Mouse (Mus musculus) kidney, postnatal 36 days (tissue): ENCODE measurements around the gene Lamtor4.
A peak's percentile ranks its signal among the peaks of the same experiment; 100 is the strongest.

Experiments used
- DNase-seq, 2 experiments: peaks; one replicate each; pipeline ENCODE4 v3.0.0; 2021 to 2022; ENCODE audit warnings: mixed read lengths in 2 of 2

Gene Lamtor4

DNA sequence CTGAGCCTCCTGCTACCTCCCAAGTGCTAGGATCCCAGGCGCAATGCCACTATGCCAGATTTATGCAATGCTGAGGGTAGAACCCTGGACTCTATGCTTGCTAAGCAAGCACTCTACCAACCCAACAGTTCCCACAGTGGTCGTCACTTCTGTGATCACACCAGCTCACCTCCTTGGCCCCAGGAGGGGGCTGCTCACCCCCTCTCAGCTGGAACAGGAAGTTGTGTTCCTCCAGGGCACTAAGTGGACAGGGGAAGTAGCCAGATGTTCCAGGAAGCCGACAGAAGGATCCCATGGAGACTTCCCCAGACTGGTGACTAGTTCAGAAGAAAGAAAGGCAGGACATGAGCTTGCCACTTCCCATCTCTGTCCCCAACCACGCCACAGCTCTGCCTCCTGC, 6.7 kb downstream of the Lamtor4 start:
- DNase-seq = no peak

- no peak for DNase-seq
Observed at GRCm38 (mm10) chr5:138262582-138263240, 7.4 kb downstream of the Lamtor4 start.

DNA sequence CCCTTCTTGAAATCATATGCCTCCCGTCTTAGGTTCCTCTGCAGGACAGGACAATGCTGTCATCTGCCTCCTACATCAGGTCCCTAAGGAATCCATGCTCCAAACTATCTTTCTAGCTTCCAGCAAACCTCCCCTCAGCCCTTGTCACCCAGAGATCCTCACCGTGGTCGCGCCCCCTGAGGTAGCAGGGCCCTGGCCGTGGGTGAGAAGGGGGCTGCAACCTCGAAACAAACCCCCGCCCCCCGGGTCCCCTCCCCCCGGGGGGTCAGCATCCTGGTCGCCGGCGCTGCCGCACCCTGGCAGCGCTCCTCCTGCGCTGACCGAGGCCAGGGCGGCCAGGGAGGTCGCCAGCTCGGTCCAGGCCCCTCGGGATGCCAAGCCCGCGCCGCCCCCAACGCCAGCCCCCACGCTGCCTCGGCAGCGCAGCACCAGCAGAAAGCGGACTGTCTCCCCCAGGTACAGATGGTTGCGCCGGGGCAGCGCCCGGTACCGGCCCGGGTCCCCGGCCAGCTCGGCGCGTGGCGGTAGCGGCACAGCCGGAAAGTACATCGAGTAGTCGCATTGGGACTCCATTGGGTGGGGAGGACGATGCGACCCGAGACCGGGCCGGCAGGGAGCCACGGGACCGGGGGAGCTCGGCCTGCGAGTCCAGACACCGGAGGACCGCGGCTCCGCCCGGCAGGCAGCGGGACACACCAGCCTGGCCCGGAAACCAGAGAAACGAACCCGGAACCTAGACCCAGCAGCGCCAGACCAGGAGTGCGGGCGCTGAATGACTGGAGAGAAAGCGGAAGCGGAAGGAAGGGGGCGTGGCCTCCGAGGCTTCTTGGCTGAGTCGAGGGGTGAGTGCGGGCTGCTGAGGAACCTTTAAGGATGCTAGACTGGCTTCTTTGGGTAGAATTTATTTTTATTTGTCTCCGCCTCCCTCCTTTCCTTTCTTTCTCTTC, 8.3 kb downstream of the Lamtor4 start, which contains the start of gene BC037034:
TSS of gene BC037034 (minus strand) at position 774 of the 947 bp plus-strand sequence.
- DNase-seq = peak; percentile 95 to 98

DNA sequence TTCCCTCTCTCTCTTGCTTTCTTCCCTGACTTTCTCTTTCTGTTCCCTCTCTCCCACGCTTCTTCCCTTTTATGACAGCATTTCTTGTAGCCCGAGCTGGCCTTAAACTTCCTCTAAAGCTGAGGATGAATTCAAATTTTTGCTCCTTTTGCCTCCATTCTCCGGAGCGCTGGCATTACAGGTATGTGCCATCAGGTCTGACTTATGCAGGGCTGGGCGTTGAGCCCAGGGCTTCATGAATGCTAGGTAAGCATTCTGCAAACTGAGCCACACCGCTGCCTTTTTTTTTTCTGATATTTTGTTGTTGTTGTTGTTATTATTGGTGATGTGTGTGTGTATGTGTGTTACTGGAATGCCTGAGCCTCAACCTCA, 8.9 kb downstream of the Lamtor4 start:
- peak in 1 of 2 experiments; percentile 46 for DNase-seq

DNA sequence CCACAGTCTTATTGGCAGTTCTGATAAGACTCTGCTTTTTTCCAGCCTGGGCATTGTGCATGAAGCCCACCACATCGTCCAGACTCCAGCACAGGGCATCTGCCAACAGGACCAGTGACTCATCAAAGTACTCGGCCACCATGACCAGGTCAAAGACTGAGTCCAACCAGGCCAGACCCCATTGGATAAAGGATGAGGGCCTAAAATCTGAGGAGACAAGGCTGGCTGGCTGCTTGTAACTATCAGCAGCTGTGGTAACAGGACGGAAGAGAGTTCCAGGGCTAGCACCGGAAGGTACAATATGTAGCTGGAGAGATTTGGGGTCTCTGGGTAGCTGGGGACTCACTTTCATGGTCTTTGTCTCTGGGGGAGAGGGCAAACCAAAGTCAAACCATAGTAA, 10.4 kb downstream of the Lamtor4 start:
- DNase-seq = no peak

GRCm38 (mm10) chr5:138267114-138267513, 11.8 kb downstream of the Lamtor4 start:
- DNase-seq = no peak

- DNase-seq = no peak
Observed at GRCm38 (mm10) chr5:138268980-138269379, 13.7 kb downstream of the Lamtor4 start.

GRCm38 (mm10) chr5:138271232-138271631, 15.9 kb downstream of the Lamtor4 start:
- no peak for DNase-seq

- DNase-seq = no peak
Observed at GRCm38 (mm10) chr5:138272409-138272923, 17.2 kb downstream of the Lamtor4 start, which contains the start of gene Gal3st4. TSS of gene Gal3st4 (minus strand) at chr5:138272840.

DNA sequence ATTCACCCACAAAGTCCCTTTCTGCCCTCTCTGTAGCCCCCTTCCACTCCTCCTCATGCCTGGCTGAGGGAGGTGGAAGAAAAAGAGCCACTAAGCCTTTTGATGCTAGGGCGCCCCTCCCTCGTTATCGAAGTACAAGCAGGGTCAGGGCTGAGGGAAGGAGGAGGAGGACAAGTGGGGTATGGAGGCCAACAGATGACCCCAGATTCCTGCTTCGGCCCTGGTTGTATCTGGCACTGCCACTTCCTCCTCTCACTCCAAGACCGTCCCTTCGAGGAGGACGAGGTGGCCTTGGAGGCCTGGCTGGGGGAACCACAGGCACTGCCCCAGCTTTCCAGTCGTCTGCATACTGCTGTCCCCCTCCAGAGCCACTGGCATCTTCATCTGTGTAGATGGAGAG, 18.9 kb downstream of the Lamtor4 start:
- no peak for DNase-seq

GRCm38 (mm10) chr5:138275216-138276050, 20.2 kb downstream of the Lamtor4 start:
- DNase-seq = peak; percentile 61 to 66

- no peak for DNase-seq
Observed at GRCm38 (mm10) chr5:138277994-138278393, 22.7 kb downstream of the Lamtor4 start.

GRCm38 (mm10) chr5:138279585-138280424, 24.5 kb downstream of the Lamtor4 start, which contains the start of the genes Gm43720, Gpc2 and Stag3:
TSS of gene Gm43720 (minus strand) at chr5:138279958.
TSS of gene Gpc2 (minus strand) at chr5:138280005.
TSS of gene Stag3 (plus strand) at chr5:138280240.
- DNase-seq = peak; percentile 75 to 86

DNA sequence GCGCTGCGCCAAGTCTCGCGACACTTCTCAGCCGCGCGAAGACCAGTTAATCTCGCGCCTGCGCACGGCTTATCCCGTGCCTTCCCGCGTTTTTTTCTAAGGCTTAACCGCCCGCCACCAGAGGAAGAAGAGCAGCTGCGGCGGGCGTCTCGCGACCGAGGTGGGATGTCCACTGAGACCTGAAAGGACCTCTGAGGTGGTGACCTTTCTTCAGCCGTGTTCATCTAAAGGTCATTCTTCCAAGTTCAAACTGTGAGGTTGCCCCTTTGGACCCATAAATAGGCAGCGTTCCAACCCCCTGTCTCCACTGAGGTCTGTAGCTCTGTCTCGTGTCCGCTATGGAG, 25.1 kb downstream of the Lamtor4 start:
- no peak for DNase-seq

GRCm38 (mm10) chr5:138280829-138281228, 25.5 kb downstream of the Lamtor4 start:
- no peak for DNase-seq

- DNase-seq = no peak
Observed at GRCm38 (mm10) chr5:138281798-138282197, 26.5 kb downstream of the Lamtor4 start.

GRCm38 (mm10) chr5:138283540-138283939, 28.3 kb downstream of the Lamtor4 start:
- no peak for DNase-seq

DNA sequence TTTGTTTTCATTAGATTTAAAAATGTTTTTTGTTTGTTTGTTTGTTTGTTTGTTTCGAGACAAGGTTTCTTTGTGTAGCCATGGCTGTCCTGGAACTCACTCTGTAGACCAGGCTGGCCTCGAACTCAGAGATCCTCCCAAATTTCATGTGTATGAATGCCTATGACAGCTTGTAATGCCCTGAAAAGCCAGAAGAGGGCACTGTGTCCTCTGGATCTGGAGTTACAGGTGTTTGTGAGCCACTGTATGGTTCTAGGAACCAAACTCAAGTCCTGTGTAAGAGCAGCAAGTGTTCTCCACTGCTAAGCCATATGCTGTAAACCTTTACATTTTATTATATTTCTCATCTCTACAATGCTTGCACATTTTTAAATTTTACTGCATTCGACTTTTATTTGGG, 32.6 kb downstream of the Lamtor4 start:
- DNase-seq = no peak

DNA sequence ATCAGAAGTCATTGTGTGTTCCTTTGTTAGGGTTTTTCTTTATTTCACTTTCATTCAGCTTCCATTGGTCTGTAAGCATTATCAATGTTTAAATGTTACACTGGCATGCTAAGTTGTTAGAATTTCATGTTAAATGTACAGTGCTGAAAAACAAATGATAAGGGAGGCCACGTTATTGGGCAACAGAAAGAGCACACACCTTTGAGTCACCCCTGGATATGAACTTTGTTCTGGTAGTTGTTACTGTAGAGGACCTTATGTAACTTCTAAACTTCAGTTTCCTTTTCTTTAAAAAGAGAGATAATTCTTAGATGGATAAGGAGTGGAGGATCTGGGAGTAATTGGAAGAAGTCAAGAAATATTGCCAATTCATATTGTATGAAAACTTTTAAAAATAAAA, 36.4 kb downstream of the Lamtor4 start:
- no peak for DNase-seq

DNA sequence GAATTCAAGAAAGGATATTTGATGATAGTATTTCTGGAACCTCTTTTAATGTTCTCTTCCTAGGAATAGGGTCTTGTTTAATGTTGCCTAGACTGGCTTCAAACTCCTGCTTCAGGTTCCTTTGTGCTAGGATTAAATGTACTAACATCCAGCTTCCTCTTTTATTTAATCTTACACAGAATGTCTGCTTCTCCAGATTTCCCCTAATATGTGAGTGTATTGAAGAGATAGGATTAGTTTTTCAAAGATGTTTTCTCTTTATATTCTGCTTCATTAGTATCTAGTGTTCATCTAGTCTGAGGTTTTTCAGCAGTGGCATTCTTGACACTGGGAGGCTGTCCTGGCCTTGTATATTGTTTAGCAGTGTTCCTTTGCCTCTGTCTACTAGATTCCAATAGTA, 38.9 kb downstream of the Lamtor4 start:
- no peak for DNase-seq

DNA sequence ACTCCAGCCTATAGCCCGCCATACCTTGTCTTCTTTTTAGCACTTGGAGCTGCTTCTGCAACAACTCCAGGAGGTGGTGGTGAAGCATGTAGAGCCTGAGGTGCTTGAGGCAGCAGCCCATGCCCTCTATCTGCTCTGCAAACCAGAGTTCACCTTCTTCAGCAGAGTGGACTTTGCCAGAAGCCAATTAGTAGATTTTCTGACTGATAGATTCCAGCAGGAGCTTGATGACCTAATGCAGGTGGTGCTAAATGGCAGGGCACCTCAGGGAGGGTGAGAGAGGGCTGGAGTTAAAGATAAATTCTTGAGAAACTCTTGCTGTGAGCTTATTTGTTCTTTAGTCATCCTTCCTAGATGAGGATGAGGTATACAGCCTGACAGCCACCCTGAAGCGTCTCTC, 44.3 kb downstream of the Lamtor4 start:
- DNase-seq = no peak
